In genomic region chr8:47924921-47925320, GRCm38 (mm10) we compare ENCODE assay signal across 29 mouse cellular contexts.
DNase-seq lines count a peak whose midpoint lies in the region; ATAC-seq and TF ChIP-seq lines count a peak whose summit lies in the region.
"Had no signal": no experiment of that assay in that cellular context is flagged by ENCODE, and none has a peak within 500 bp of the region (broad histone marks: within the 10 kb centered on the region; RNA-seq: fewer than 3 reads in every experiment).

No protein-coding gene starts in this region.

- DNase-seq in embryonic facial prominence, embryonic 10.5 days (ENCODE audit: low spot score) = no peak
- DNase-seq in lung, adult 18-20 months = peak; percentile 55 to 64
- no peak for DNase-seq in lung, adult 2 months
- peak; percentile 80 for DNase-seq in lung, postnatal 0 days (ENCODE audit: low spot score)
- DNase-seq: adrenal gland, adult 2 months; cerebellum, adult 9-10 months; cerebellum, postnatal 36 days; gastrocnemius, postnatal 10 days; heart, postnatal 36 days; kidney, postnatal 4 days; right cerebral cortex, adult 18-20 months; right cerebral cortex, postnatal 4 days had no signal

- peaks cover 9% of the 10 kb centered on the region for H3K4me1 ChIP-seq in embryonic facial prominence, embryonic 12.5 days
- peaks cover 27% of the 10 kb centered on the region for H3K4me1 ChIP-seq in embryonic facial prominence, embryonic 10.5 days
- H3K4me1 ChIP-seq in lung, adult 2 months (ENCODE audit: control insufficient read depth, insufficient read depth, low read length) = peaks cover 10% of the 10 kb centered on the region
- H3K4me1 ChIP-seq in lung, postnatal 0 days (ENCODE audit: insufficient read depth, low read depth, low read length) = peaks cover 8% of the 10 kb centered on the region; the same call in 1 of the 2 replicates
- no peaks in the 10 kb centered on the region for H3K4me1 ChIP-seq in midbrain, embryonic 16.5 days (ENCODE audit: control insufficient read depth, insufficient read depth, low read length)
- H3K4me1 ChIP-seq: forebrain, embryonic 13.5 days; hindbrain, embryonic 13.5 days; neural tube, embryonic 12.5 days had no signal

- TF ChIP-seq EP300 in lung, postnatal 0 days (IDR thresholded peaks at IDR 0.05) = peak; percentile 95

- TF ChIP-seq POLR2A in lung, adult 2 months (IDR thresholded peaks at IDR 0.05; ENCODE audit: borderline replicate concordance, extremely low read depth, low read depth, low read length) = no peak

- no peak for ATAC-seq in embryonic facial prominence, embryonic 12.5 days (ENCODE audit: insufficient number of reproducible peaks, insufficient read depth, low FRiP score, low TSS enrichment)
- peak; percentile 69 for ATAC-seq in lung, postnatal 0 days
- ATAC-seq in midbrain, embryonic 16.5 days = no peak
- ATAC-seq in erythroblast, adult 5-6 weeks (replicated peaks; ENCODE audit: low FRiP score, poor library complexity, severe bottlenecking) = no peak
- ATAC-seq: activated CD4-positive, CD25-positive, alpha-beta regulatory T cell, adult 4 months; forebrain, embryonic 13.5 days; intestine, postnatal 0 days had no signal

- 70% methylated on average over 6 of the region's 6 CpGs for WGBS in embryonic facial prominence, embryonic 12.5 days
- WGBS in embryonic facial prominence, embryonic 10.5 days = 75% methylated on average over 6 of the region's 6 CpGs
- 62% methylated on average over 6 of the region's 6 CpGs for WGBS in lung, adult 2 months
- 46% methylated on average over 6 of the region's 6 CpGs for WGBS in lung, postnatal 0 days
- WGBS in midbrain, embryonic 16.5 days = 87% methylated on average over 6 of the region's 6 CpGs

- no peak overlapping the region for H3K4me3 ChIP-seq in embryonic facial prominence, embryonic 12.5 days
- H3K4me3 ChIP-seq in embryonic facial prominence, embryonic 10.5 days = no peak overlapping the region
- H3K4me3 ChIP-seq in lung, adult 2 months (replicated peaks; ENCODE audit: extremely low read depth, low read depth, low read length) = no peak overlapping the region
- H3K4me3 ChIP-seq in lung, postnatal 0 days (ENCODE audit: low read depth, low read length) = no peak overlapping the region
- H3K4me3 ChIP-seq in midbrain, embryonic 16.5 days (ENCODE audit: low read depth, low read length) = no peak overlapping the region
- H3K4me3 ChIP-seq: embryonic facial prominence, embryonic 13.5 days; forebrain, embryonic 13.5 days; heart, embryonic 15.5 days; hindbrain, embryonic 13.5 days; limb, embryonic 13.5 days; myocyte; neural tube, embryonic 12.5 days had no signal

- H3K4me2 ChIP-seq in embryonic facial prominence, embryonic 12.5 days (replicated peaks) = no peak overlapping the region
- H3K4me2 ChIP-seq in lung, postnatal 0 days (replicated peaks; ENCODE audit: low read depth, low read length) = peak overlapping the region; percentile 19; the same call in 1 of the 2 replicates
- H3K4me2 ChIP-seq in midbrain, embryonic 16.5 days (ENCODE audit: low read length) = no peak overlapping the region
- H3K4me2 ChIP-seq: embryonic facial prominence, embryonic 13.5 days; forebrain, embryonic 13.5 days; heart, embryonic 15.5 days; hindbrain, embryonic 13.5 days; limb, embryonic 13.5 days; liver, embryonic 11.5 days; midbrain, embryonic 11.5 days; neural tube, embryonic 12.5 days had no signal

- H3K27me3 ChIP-seq in embryonic facial prominence, embryonic 12.5 days = no peaks in the 10 kb centered on the region
- H3K27me3 ChIP-seq in embryonic facial prominence, embryonic 10.5 days (replicated peaks; ENCODE audit: low read depth, poor library complexity, severe bottlenecking) = no peaks in the 10 kb centered on the region
- no peaks in the 10 kb centered on the region for H3K27me3 ChIP-seq in lung, postnatal 0 days (replicated peaks; ENCODE audit: insufficient read depth, low read length)
- H3K27me3 ChIP-seq in midbrain, embryonic 16.5 days (ENCODE audit: control insufficient read depth, insufficient read depth, low read depth, low read length) = no peaks in the 10 kb centered on the region
- H3K27me3 ChIP-seq: CH12.LX; embryonic facial prominence, embryonic 13.5 days; forebrain, embryonic 13.5 days; heart, embryonic 15.5 days; hindbrain, embryonic 13.5 days; limb, embryonic 13.5 days; neural tube, embryonic 12.5 days had no signal

- H3K9me3 ChIP-seq in embryonic facial prominence, embryonic 12.5 days = no peaks in the 10 kb centered on the region
- peaks cover 3% of the 10 kb centered on the region; the same call in 1 of the 2 replicates for H3K9me3 ChIP-seq in embryonic facial prominence, embryonic 10.5 days
- H3K9me3 ChIP-seq in lung, postnatal 0 days (ENCODE audit: low read length) = no peaks in the 10 kb centered on the region
- no peaks in the 10 kb centered on the region for H3K9me3 ChIP-seq in midbrain, embryonic 16.5 days (replicated peaks; ENCODE audit: control insufficient read depth, low read length, poor library complexity, severe bottlenecking)
- H3K9me3 ChIP-seq: forebrain, embryonic 13.5 days; heart, embryonic 15.5 days; hindbrain, embryonic 13.5 days; limb, embryonic 13.5 days; neural tube, embryonic 12.5 days had no signal

- peaks cover 2% of the 10 kb centered on the region; the same call in 1 of the 2 replicates for H3K36me3 ChIP-seq in embryonic facial prominence, embryonic 12.5 days
- peaks cover 8% of the 10 kb centered on the region for H3K36me3 ChIP-seq in embryonic facial prominence, embryonic 10.5 days (replicated peaks)
- H3K36me3 ChIP-seq in lung, postnatal 0 days (ENCODE audit: insufficient read depth, low read length) = 0 out of 2 replicates have a peak, but pooled peaks cover 3% of the 10 kb centered on the region
- no peaks in the 10 kb centered on the region for H3K36me3 ChIP-seq in midbrain, embryonic 16.5 days (ENCODE audit: control insufficient read depth, insufficient read depth, low read length)

- H3K27ac ChIP-seq in embryonic facial prominence, embryonic 12.5 days = peak overlapping the region; percentile 41; the same call in 1 of the 2 replicates
- H3K27ac ChIP-seq in embryonic facial prominence, embryonic 10.5 days (replicated peaks) = no peak overlapping the region
- H3K27ac ChIP-seq in lung, postnatal 0 days (ENCODE audit: low read length) = peak overlapping the region; percentile 20
- no peak overlapping the region for H3K27ac ChIP-seq in midbrain, embryonic 16.5 days (ENCODE audit: low read length)
- H3K27ac ChIP-seq: embryonic facial prominence, embryonic 13.5 days; forebrain, embryonic 13.5 days; heart, embryonic 15.5 days; hindbrain, embryonic 13.5 days; kidney, postnatal 0 days; limb, embryonic 13.5 days; neural tube, embryonic 12.5 days; stomach, postnatal 0 days had no signal

- H3K9ac ChIP-seq in embryonic facial prominence, embryonic 12.5 days = no peak overlapping the region
- H3K9ac ChIP-seq in lung, postnatal 0 days (replicated peaks; ENCODE audit: low read depth) = no peak overlapping the region
- H3K9ac ChIP-seq in midbrain, embryonic 16.5 days (ENCODE audit: low read depth, low read length) = no peak overlapping the region
- H3K9ac ChIP-seq: embryonic facial prominence, embryonic 13.5 days; forebrain, embryonic 13.5 days; heart, embryonic 15.5 days; hindbrain, embryonic 13.5 days; limb, embryonic 13.5 days; neural tube, embryonic 12.5 days had no signal

- no peak for TF ChIP-seq CTCF in lung, adult 2 months (IDR thresholded peaks at IDR 0.05; ENCODE audit: insufficient read depth, low read length)
- no peak for TF ChIP-seq CTCF in lung, postnatal 0 days (IDR thresholded peaks at IDR 0.05)

Comparison
In these comparisons a context has a peak if more than half of its experiments do, and no peak if none do; other contexts are left out.
1. H3K27ac ChIP-seq: peak in embryonic facial prominence, embryonic 12.5 days (single experiment) and lung, postnatal 0 days (single experiment); none in embryonic facial prominence, embryonic 10.5 days (single experiment) and midbrain, embryonic 16.5 days (single experiment).
2. DNase-seq: peak in lung, adult 18-20 months (2 of 2) and lung, postnatal 0 days (single experiment); none in embryonic facial prominence, embryonic 10.5 days (single experiment) and lung, adult 2 months (single experiment).